Mouse (Mus musculus): ENCODE measurements around the gene Gm19345.

DNA sequence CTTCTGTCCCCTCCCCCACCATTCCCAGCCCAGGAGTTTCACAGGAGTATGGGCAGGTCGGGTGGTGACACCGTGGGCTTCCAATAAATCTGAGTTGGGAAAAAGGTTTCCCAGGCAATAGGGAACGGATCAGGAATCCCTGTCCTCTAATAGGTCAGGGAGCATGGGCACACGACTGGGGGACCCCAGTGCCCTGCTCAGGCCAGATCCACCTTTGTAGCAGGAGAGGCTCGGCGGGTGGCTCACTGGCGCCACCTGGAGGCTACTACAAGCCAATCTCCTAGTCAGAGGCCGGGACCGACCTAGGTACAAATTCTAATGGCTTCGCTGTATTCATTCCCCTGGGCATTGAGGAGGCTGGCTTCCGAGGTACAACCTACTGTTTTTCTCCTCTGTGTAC is 8.2 kb upstream of the Gm19345 start:
- peak; percentile 31 for TF ChIP-seq CTCF (IDR thresholded peaks at IDR 0.05; ENCODE audit: control insufficient read depth, insufficient read depth, insufficient read length)
- no peak for TF ChIP-seq CEBPB (IDR thresholded peaks at IDR 0.05; ENCODE audit: low read depth)
- TF ChIP-seq USF1 (IDR thresholded peaks at IDR 0.05; ENCODE audit: low read depth): no peak
- no peak for TF ChIP-seq MYOD1 (IDR thresholded peaks at IDR 0.05; ENCODE audit: control insufficient read depth, insufficient read length, low read depth)
- no peak for TF ChIP-seq MAX (IDR thresholded peaks at IDR 0.05)
- no peak for TF ChIP-seq MYOG (IDR thresholded peaks at IDR 0.05; ENCODE audit: control insufficient read depth, extremely low read depth, insufficient read length)
